Mouse (Mus musculus): ENCODE data around the gene Csrnp1. TPM values are rescaled to one million over a fixed set of nuclear protein-coding genes. Genes with fewer than 3 reads are reported as not detected.

Gene Csrnp1
- polyA plus RNA-seq, 1 experiment from 2014 or later = 2.0 TPM

GRCm38 (mm10) chr9:120009226-120009841 lies 24.9 kb upstream of the Csrnp1 start:
- H3K27me3 ChIP-seq (replicated peaks; ENCODE audit: control insufficient read depth, insufficient read depth, low read length) = no peaks in the 10 kb centered on the region
- H3K9me3 ChIP-seq (ENCODE audit: control insufficient read depth, low read length) = no peaks in the 10 kb centered on the region
- H3K4me3 ChIP-seq (replicated peaks; ENCODE audit: low read length) = no peak overlapping the region
- no peak overlapping the region for H3K27ac ChIP-seq (ENCODE audit: low read length)
- no peak overlapping the region for H3K4me2 ChIP-seq (ENCODE audit: low read length)
- no peaks in the 10 kb centered on the region for H3K36me3 ChIP-seq (ENCODE audit: control insufficient read depth, insufficient read depth)
- H3K4me1 ChIP-seq (replicated peaks; ENCODE audit: control insufficient read depth, insufficient read depth, low read length) = peaks cover 13% of the 10 kb centered on the region
- WGBS = 83% methylated on average over 7 of the region's 7 CpGs
- no peak for ATAC-seq
- H3K9ac ChIP-seq (replicated peaks; ENCODE audit: low read depth, low read length) = no peak overlapping the region

- Histone ChIP-seq H3K9ac (replicated peaks; ENCODE audit: low read depth, low read length) (no peak overlapping the region), H3K36me3 (ENCODE audit: control insufficient read depth, insufficient read depth) (no peaks in the 10 kb centered on the region), H3K4me2 (ENCODE audit: low read length) (no peak overlapping the region), H3K9me3 (ENCODE audit: control insufficient read depth, low read length) (no peaks in the 10 kb centered on the region), H3K27ac (ENCODE audit: low read length) (no peak overlapping the region), H3K4me1 (replicated peaks; ENCODE audit: control insufficient read depth, insufficient read depth, low read length) (peaks cover 13% of the 10 kb centered on the region), H3K27me3 (replicated peaks; ENCODE audit: control insufficient read depth, insufficient read depth, low read length) (no peaks in the 10 kb centered on the region), H3K4me3 (replicated peaks; ENCODE audit: low read length) (no peak overlapping the region)
- 96% methylated on average over 1 of the region's 1 CpGs for WGBS
- no peak for ATAC-seq
These were observed 23.4 kb upstream of the Csrnp1 start for GRCm38 (mm10) chr9:120007833-120008232.

GRCm38 (mm10) chr9:120005936-120006335 lies 21.5 kb upstream of the Csrnp1 start:
- H3K4me1 ChIP-seq (replicated peaks; ENCODE audit: control insufficient read depth, insufficient read depth, low read length) = peaks cover 14% of the 10 kb centered on the region
- ATAC-seq = no peak
- 64% methylated on average over 3 of the region's 3 CpGs for WGBS

GRCm38 (mm10) chr9:120002893-120003292 lies 18.4 kb upstream of the Csrnp1 start:
- Histone ChIP-seq H3K9ac (replicated peaks; ENCODE audit: low read depth, low read length) (no peak overlapping the region), H3K9me3 (ENCODE audit: control insufficient read depth, low read length) (no peaks in the 10 kb centered on the region), H3K27me3 (replicated peaks; ENCODE audit: control insufficient read depth, insufficient read depth, low read length) (no peaks in the 10 kb centered on the region), H3K36me3 (ENCODE audit: control insufficient read depth, insufficient read depth) (no peaks in the 10 kb centered on the region), H3K4me3 (replicated peaks; ENCODE audit: low read length) (no peak overlapping the region), H3K4me2 (ENCODE audit: low read length) (no peak overlapping the region), H3K4me1 (replicated peaks; ENCODE audit: control insufficient read depth, insufficient read depth, low read length) (peaks cover 9% of the 10 kb centered on the region), H3K27ac (ENCODE audit: low read length) (no peak overlapping the region)
- 83% methylated on average over 5 of the region's 5 CpGs for WGBS
- ATAC-seq = no peak

More at GRCm38 (mm10) chr9:120005936-120006335, 21.5 kb upstream of the Csrnp1 start:
- Histone ChIP-seq H3K36me3 (ENCODE audit: control insufficient read depth, insufficient read depth) (no peaks in the 10 kb centered on the region), H3K4me2 (ENCODE audit: low read length) (no peak overlapping the region), H3K27ac (ENCODE audit: low read length) (no peak overlapping the region), H3K27me3 (replicated peaks; ENCODE audit: control insufficient read depth, insufficient read depth, low read length) (no peaks in the 10 kb centered on the region), H3K9me3 (ENCODE audit: control insufficient read depth, low read length) (no peaks in the 10 kb centered on the region), H3K9ac (replicated peaks; ENCODE audit: low read depth, low read length) (no peak overlapping the region), H3K4me3 (replicated peaks; ENCODE audit: low read length) (no peak overlapping the region)

- H3K4me2 ChIP-seq (ENCODE audit: low read length) = peak overlapping the region; percentile 61
- H3K27ac ChIP-seq (ENCODE audit: low read length) = no peak overlapping the region
- 11% methylated on average over 31 of the region's 31 CpGs for WGBS
- no peaks in the 10 kb centered on the region for H3K27me3 ChIP-seq (replicated peaks; ENCODE audit: control insufficient read depth, insufficient read depth, low read length)
- ATAC-seq = peak; percentile 77
- no peaks in the 10 kb centered on the region for H3K9me3 ChIP-seq (ENCODE audit: control insufficient read depth, low read length)
- H3K36me3 ChIP-seq (ENCODE audit: control insufficient read depth, insufficient read depth) = no peaks in the 10 kb centered on the region
- peak overlapping the region; percentile 36 for H3K4me3 ChIP-seq (replicated peaks; ENCODE audit: low read length)
- H3K4me1 ChIP-seq (replicated peaks; ENCODE audit: control insufficient read depth, insufficient read depth, low read length) = peaks cover 9% of the 10 kb centered on the region
- peak overlapping the region; percentile 44 for H3K9ac ChIP-seq (replicated peaks; ENCODE audit: low read depth, low read length)
These were observed 17.7 kb upstream of the Csrnp1 start for GRCm38 (mm10) chr9:120001945-120002725.

GRCm38 (mm10) chr9:120000761-120001160 lies 16.3 kb upstream of the Csrnp1 start:
- WGBS = 74% methylated on average over 5 of the region's 5 CpGs
- Histone ChIP-seq H3K4me1 (replicated peaks; ENCODE audit: control insufficient read depth, insufficient read depth, low read length) (peaks cover 9% of the 10 kb centered on the region), H3K27ac (ENCODE audit: low read length) (no peak overlapping the region), H3K36me3 (ENCODE audit: control insufficient read depth, insufficient read depth) (no peaks in the 10 kb centered on the region), H3K9ac (replicated peaks; ENCODE audit: low read depth, low read length) (no peak overlapping the region), H3K4me3 (replicated peaks; ENCODE audit: low read length) (no peak overlapping the region), H3K27me3 (replicated peaks; ENCODE audit: control insufficient read depth, insufficient read depth, low read length) (no peaks in the 10 kb centered on the region), H3K4me2 (ENCODE audit: low read length) (no peak overlapping the region), H3K9me3 (ENCODE audit: control insufficient read depth, low read length) (no peaks in the 10 kb centered on the region)
- no peak for ATAC-seq

GRCm38 (mm10) chr9:119999636-120000035 lies 15.2 kb upstream of the Csrnp1 start:
- Histone ChIP-seq H3K4me3 (replicated peaks; ENCODE audit: low read length) (no peak overlapping the region), H3K9ac (replicated peaks; ENCODE audit: low read depth, low read length) (no peak overlapping the region), H3K4me1 (replicated peaks; ENCODE audit: control insufficient read depth, insufficient read depth, low read length) (peaks cover 9% of the 10 kb centered on the region), H3K27ac (ENCODE audit: low read length) (no peak overlapping the region), H3K4me2 (ENCODE audit: low read length) (no peak overlapping the region), H3K36me3 (ENCODE audit: control insufficient read depth, insufficient read depth) (no peaks in the 10 kb centered on the region), H3K27me3 (replicated peaks; ENCODE audit: control insufficient read depth, insufficient read depth, low read length) (no peaks in the 10 kb centered on the region), H3K9me3 (ENCODE audit: control insufficient read depth, low read length) (no peaks in the 10 kb centered on the region)
- WGBS = 76% methylated on average over 6 of the region's 6 CpGs
- ATAC-seq = no peak

GRCm38 (mm10) chr9:119998776-119999175 lies 14.3 kb upstream of the Csrnp1 start:
- H3K9ac ChIP-seq (replicated peaks; ENCODE audit: low read depth, low read length) = no peak overlapping the region
- 77% methylated on average over 1 of the region's 1 CpGs for WGBS
- ATAC-seq = no peak

GRCm38 (mm10) chr9:119996080-119996479 lies 11.6 kb upstream of the Csrnp1 start:
- H3K4me2 ChIP-seq (ENCODE audit: low read length) = no peak overlapping the region
- no peak for ATAC-seq
- H3K27me3 ChIP-seq (replicated peaks; ENCODE audit: control insufficient read depth, insufficient read depth, low read length) = no peaks in the 10 kb centered on the region
- H3K9ac ChIP-seq (replicated peaks; ENCODE audit: low read depth, low read length) = no peak overlapping the region
- no peak overlapping the region for H3K27ac ChIP-seq (ENCODE audit: low read length)
- H3K4me1 ChIP-seq (replicated peaks; ENCODE audit: control insufficient read depth, insufficient read depth, low read length) = no peaks in the 10 kb centered on the region
- no peak overlapping the region for H3K4me3 ChIP-seq (replicated peaks; ENCODE audit: low read length)
- WGBS = 86% methylated on average over 4 of the region's 4 CpGs
- H3K36me3 ChIP-seq (ENCODE audit: control insufficient read depth, insufficient read depth) = no peaks in the 10 kb centered on the region
- no peaks in the 10 kb centered on the region for H3K9me3 ChIP-seq (ENCODE audit: control insufficient read depth, low read length)

More at GRCm38 (mm10) chr9:119998776-119999175, 14.3 kb upstream of the Csrnp1 start:
- H3K36me3 ChIP-seq (ENCODE audit: control insufficient read depth, insufficient read depth) = no peaks in the 10 kb centered on the region
- no peaks in the 10 kb centered on the region for H3K27me3 ChIP-seq (replicated peaks; ENCODE audit: control insufficient read depth, insufficient read depth, low read length)
- peaks cover 9% of the 10 kb centered on the region for H3K4me1 ChIP-seq (replicated peaks; ENCODE audit: control insufficient read depth, insufficient read depth, low read length)
- H3K4me3 ChIP-seq (replicated peaks; ENCODE audit: low read length) = no peak overlapping the region
- no peak overlapping the region for H3K4me2 ChIP-seq (ENCODE audit: low read length)
- no peaks in the 10 kb centered on the region for H3K9me3 ChIP-seq (ENCODE audit: control insufficient read depth, low read length)
- H3K27ac ChIP-seq (ENCODE audit: low read length) = no peak overlapping the region
